Comparison of ENCODE assay signal across 8 mouse cellular contexts in genomic region chr3:86862939-86863311, GRCm38 (mm10). TPM values are rescaled to one million over a fixed set of nuclear protein-coding genes. Genes with fewer than 3 reads are reported as not detected.
A peak's percentile ranks its signal among the peaks of the same experiment; 100 is the strongest.
DNase-seq lines count a peak whose midpoint lies in the region.

No protein-coding gene starts in this region.

- peak; percentile 12 for DNase-seq in ovary, adult 18-20 months (ENCODE audit: low spot score)
- no peak for DNase-seq in ovary, postnatal 10 days (ENCODE audit: low spot score)
- peak; percentile 79 for DNase-seq in forebrain, embryonic 10.5 days (ENCODE audit: extremely low spot score, low spot score)
- DNase-seq in left cerebral cortex, postnatal 4 days: peak; percentile 43
- peak; percentile 63 to 77 for DNase-seq in right cerebral cortex, postnatal 10 days (ENCODE audit: low spot score in 2 of 2)
- no peak for DNase-seq in heart, adult 18-20 months
- DNase-seq in spleen, adult 18-20 months: no peak
- DNase-seq in spleen, adult 12 weeks (ENCODE audit: low spot score): no peak

- H3K4me1 ChIP-seq in forebrain, embryonic 10.5 days: peaks cover 58% of the 10 kb centered on the region

- intact Hi-C loops in left cerebral cortex, postnatal 4 days (cut with DNase I): no loop called here

- H3K36me3 ChIP-seq in forebrain, embryonic 10.5 days (replicated peaks): no peaks in the 10 kb centered on the region

- WGBS in forebrain, embryonic 10.5 days: 2% methylated on average over 3 of the region's 3 CpGs

- peak overlapping the region; percentile 84 for H3K27ac ChIP-seq in forebrain, embryonic 10.5 days

- no peaks in the 10 kb centered on the region for H3K9me3 ChIP-seq in forebrain, embryonic 10.5 days

- H3K4me3 ChIP-seq in forebrain, embryonic 10.5 days: peak overlapping the region; percentile 40

- H3K27me3 ChIP-seq in forebrain, embryonic 10.5 days (ENCODE audit: poor library complexity, severe bottlenecking): no peaks in the 10 kb centered on the region

RNA-seq across cellular contexts. Expression of gene Dclk2, which starts 57.7 kb away (rescaled TPM):
- 18.2 and 22.7 TPM in 2 replicates for polyA plus RNA-seq in forebrain, embryonic 10.5 days (2016; fragmentation: Nextera tagmentation; extraction: Ambion mirVana)
- 100 to 1,000 TPM; 159 to 160 TPM for total RNA-seq in left cerebral cortex, postnatal 4 days (2021)
- 1 to 10 TPM in 1 of 2 experiments, under 1 TPM in 1; 0.99 to 1.3 TPM for total RNA-seq in heart, adult 18-20 months (2021)

Comparison
In these comparisons a context has a peak if more than half of its experiments do, and no peak if none do; other contexts are left out.
1. DNase-seq: peak in ovary, adult 18-20 months (single experiment), forebrain, embryonic 10.5 days (single experiment), left cerebral cortex, postnatal 4 days (single experiment) and right cerebral cortex, postnatal 10 days (2 of 2); none in ovary, postnatal 10 days (single experiment), heart, adult 18-20 months (0 of 2), spleen, adult 18-20 months (0 of 2) and spleen, adult 12 weeks (single experiment).
2. RNA of gene Dclk2, which starts 57.7 kb away (total RNA-seq): 159 to 160 TPM in left cerebral cortex, postnatal 4 days; 0.99 to 1.3 TPM in heart, adult 18-20 months; every median in the first group is over 10 times any median in the second.